Mouse (Mus musculus) heart, embryonic 15.5 days (tissue): Measurements from ENCODE around the gene Cdk5r1. TPM values are rescaled to one million over a fixed set of nuclear protein-coding genes. Genes with fewer than 3 reads are reported as not detected.
A peak's percentile ranks its signal among the peaks of the same experiment; 100 is the strongest.

Experiments
- ATAC-seq: fragments of 200-750 bp; cut with Nextera tagmentation; replicated peaks from 2 replicates; pipeline ENCODE4 v1.8.0; 2017; ENCODE audit warnings: low read depth, moderate TSS enrichment; ENCODE audit not compliant: insufficient number of reproducible peaks, insufficient read depth, low FRiP score
- H3K27ac ChIP-seq: fragments of 300-500 bp; sonication (generic); 2 replicates; pipeline ENCODE4 v1.5.1; 2015; ENCODE audit warnings: mild to moderate bottlenecking, inconsistent platforms
- H3K27me3 ChIP-seq: fragments of 300-500 bp; sonication (generic); 2 replicates; pipeline ENCODE4 v1.6.1; 2015; ENCODE audit warnings: inconsistent platforms
- H3K36me3 ChIP-seq: fragments of 300-500 bp; sonication (generic); 2 replicates; pipeline ENCODE4 v1.6.1; 2015; ENCODE audit warnings: mild to moderate bottlenecking, inconsistent platforms
- H3K4me1 ChIP-seq: fragments of 300-500 bp; sonication (generic); replicated peaks from 2 replicates; pipeline ENCODE4 v1.6.1; 2015; ENCODE audit warnings: inconsistent platforms
- H3K4me2 ChIP-seq: fragments of 300-500 bp; sonication (generic); 2 replicates; pipeline ENCODE4 v1.6.1; 2015; ENCODE audit warnings: inconsistent platforms, mild to moderate bottlenecking, moderate library complexity
- H3K4me3 ChIP-seq: fragments of 300-500 bp; sonication (generic); 2 replicates; pipeline ENCODE4 v1.5.1; 2015; ENCODE audit warnings: mild to moderate bottlenecking, inconsistent platforms
- H3K9ac ChIP-seq: fragments of 300-500 bp; sonication (generic); 2 replicates; pipeline ENCODE4 v1.6.1; 2015; ENCODE audit warnings: mild to moderate bottlenecking, inconsistent platforms
- H3K9me3 ChIP-seq: fragments of 300-500 bp; sonication (generic); replicated peaks from 2 replicates; pipeline ENCODE4 v1.6.1; 2016; ENCODE audit warnings: inconsistent platforms
- WGBS: fragments of 180-500 bp; shearing (Covaris S2); methylation state at CpG from one replicate; pipeline ENCODE4 v1.1.7; 2015; ENCODE audit warnings: mixed read lengths; 5-methylcytosine and 5-hydroxymethylcytosine counted together
- polyA plus RNA-seq: library from polyadenylated mRNA; unstranded; fragments of >200 nt; fragmentation: Nextera tagmentation; extraction: Ambion mirVana; gene quantifications from 2 replicates; pipeline ENCODE4 v1.2.1, GENCODE M21; 2015

Cdk5r1 gene
- polyA plus RNA-seq, 1 experiment from 2014 or later, result 0.37 TPM

DNA sequence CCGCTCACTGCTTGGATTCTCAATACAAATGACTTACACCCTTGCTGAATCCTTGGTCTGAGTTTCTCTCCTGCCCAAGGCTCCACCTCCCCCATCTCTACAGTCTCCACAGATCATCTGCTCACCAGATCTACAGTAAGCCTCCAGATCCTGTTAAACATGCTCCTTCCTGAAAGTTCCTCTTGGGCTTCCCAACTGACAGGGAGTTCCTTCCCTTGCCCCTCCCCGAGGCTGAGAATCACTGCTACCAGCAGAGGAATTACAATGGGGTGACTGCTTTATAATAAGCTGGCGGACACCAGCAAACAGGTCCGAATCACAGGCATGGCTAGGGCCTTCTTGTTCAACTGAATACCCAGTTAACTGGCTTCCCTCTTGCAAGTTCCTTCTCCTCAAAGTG, 46.6 kb downstream of the Cdk5r1 start:
- peaks cover 19% of the 10 kb centered on the region for H3K4me1 ChIP-seq
- WGBS, result 68% methylated on average over 4 of the region's 4 CpGs
- H3K27ac ChIP-seq, result peak overlapping the region; percentile 71
- ATAC-seq, result no peak
- H3K9ac ChIP-seq, result no peak overlapping the region
- H3K4me2 ChIP-seq, result 0 out of 2 replicates have a peak overlapping the region, but pooled peaks have one; percentile 6
- no peak overlapping the region for H3K4me3 ChIP-seq
- no peaks in the 10 kb centered on the region for H3K9me3 ChIP-seq
- no peaks in the 10 kb centered on the region for H3K36me3 ChIP-seq
- no peaks in the 10 kb centered on the region for H3K27me3 ChIP-seq

DNA sequence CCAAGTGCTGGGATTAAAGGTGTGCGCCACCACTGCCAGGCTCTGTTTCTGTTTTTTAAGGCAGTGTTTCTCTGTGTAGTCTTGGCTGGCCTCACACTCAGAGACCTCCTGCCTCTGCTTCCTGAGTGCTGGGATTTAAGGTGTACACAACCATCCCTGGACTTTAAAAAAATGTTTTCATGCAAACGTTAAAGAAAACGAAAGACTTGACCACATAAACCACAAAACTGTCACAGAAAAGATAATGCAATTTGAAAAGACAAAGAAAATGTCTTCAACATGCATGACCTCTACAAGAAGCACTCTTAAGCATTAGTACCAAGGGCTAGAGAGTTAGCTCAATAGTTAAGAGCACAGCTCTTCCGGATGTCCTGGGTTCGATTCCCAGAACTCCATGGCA, 47.4 kb downstream of the Cdk5r1 start:
- no peak overlapping the region for H3K4me2 ChIP-seq
- no peak for ATAC-seq
- WGBS, result 84% methylated on average over 5 of the region's 5 CpGs
- no peaks in the 10 kb centered on the region for H3K9me3 ChIP-seq
- no peak overlapping the region for H3K27ac ChIP-seq
- no peak overlapping the region for H3K4me3 ChIP-seq
- H3K9ac ChIP-seq, result no peak overlapping the region
- no peaks in the 10 kb centered on the region for H3K27me3 ChIP-seq
- H3K36me3 ChIP-seq, result no peaks in the 10 kb centered on the region
- peaks cover 12% of the 10 kb centered on the region for H3K4me1 ChIP-seq

DNA sequence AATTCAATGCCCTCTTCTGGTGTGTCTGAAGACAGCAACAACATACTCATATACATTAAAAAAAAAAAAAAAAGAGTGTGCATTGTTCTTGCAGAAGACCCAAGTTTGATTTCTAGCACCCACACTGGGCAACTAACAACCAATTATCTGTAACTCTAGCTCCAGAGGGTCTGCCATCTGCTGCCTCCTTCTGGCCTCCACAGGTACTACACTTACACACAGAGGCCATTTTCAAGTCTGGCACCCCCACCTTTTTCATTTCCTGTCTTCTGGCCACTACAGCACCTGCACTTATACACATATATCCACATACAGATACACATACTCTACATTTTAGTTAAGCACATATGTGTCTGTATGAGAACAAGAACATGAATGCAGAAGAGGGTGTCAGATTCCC, 50.9 kb downstream of the Cdk5r1 start:
- no peak for ATAC-seq
- no peak overlapping the region for H3K4me3 ChIP-seq
- H3K9ac ChIP-seq, result no peak overlapping the region
- no peaks in the 10 kb centered on the region for H3K9me3 ChIP-seq
- H3K36me3 ChIP-seq, result no peaks in the 10 kb centered on the region
- H3K4me1 ChIP-seq, result peaks cover 8% of the 10 kb centered on the region
- no peak overlapping the region for H3K4me2 ChIP-seq
- no peak overlapping the region for H3K27ac ChIP-seq
- H3K27me3 ChIP-seq, result no peaks in the 10 kb centered on the region

DNA sequence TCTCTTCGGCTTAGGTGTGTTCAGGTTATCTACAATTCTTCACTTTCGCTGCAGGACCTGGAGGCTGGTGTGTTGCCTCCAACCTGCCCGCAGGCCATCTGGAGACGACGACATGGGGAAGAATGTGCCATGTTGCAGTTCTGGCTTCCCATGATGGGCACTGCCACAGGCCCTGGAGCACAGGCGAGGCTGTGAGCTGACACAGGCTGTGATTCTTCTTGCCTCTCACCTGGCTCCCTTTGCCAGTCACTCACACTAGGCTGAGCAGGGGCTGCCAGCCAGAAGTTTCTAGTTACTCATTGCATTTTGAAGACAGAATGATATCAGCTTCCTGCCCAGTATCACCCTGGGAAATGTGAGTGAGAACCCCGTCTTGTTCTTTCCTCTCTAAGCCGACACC, 52.3 kb downstream of the Cdk5r1 start:
- 75% methylated on average over 8 of the region's 8 CpGs for whole genome bisulfite sequencing
- H3K4me2 ChIP-seq, result no peak overlapping the region
- H3K36me3 ChIP-seq, result no peaks in the 10 kb centered on the region
- ATAC-seq, result no peak
- no peak overlapping the region for H3K27ac ChIP-seq
- no peaks in the 10 kb centered on the region for H3K4me1 ChIP-seq
- H3K27me3 ChIP-seq, result no peaks in the 10 kb centered on the region
- no peaks in the 10 kb centered on the region for H3K9me3 ChIP-seq
- no peak overlapping the region for H3K4me3 ChIP-seq
- no peak overlapping the region for H3K9ac ChIP-seq

Other genes with a start within 250 kb of the Cdk5r1 start
- gene Rhbdl3, start 176.1 kb upstream of the Cdk5r1 start, polyA plus RNA-seq, result 1.7 and 3.2 TPM in 2 replicates
- gene 5730455P16Rik, start 99.0 kb upstream of the Cdk5r1 start, polyA plus RNA-seq, result 15.7 and 17.4 TPM in 2 replicates
- 127 and 139 TPM in 2 replicates for gene Zfp207, start 93.7 kb upstream of the Cdk5r1 start, polyA plus RNA-seq
- 177 and 193 TPM in 2 replicates for gene Psmd11, start 48.4 kb upstream of the Cdk5r1 start, polyA plus RNA-seq